Mouse (Mus musculus): Measurements from ENCODE around the gene Tomm34. TPM values are rescaled to one million over a fixed set of nuclear protein-coding genes. Genes with fewer than 3 reads are reported as not detected.

Gene Tomm34
- polyA plus RNA-seq, 1 experiment from 2014 or later = 20.5 TPM

DNA sequence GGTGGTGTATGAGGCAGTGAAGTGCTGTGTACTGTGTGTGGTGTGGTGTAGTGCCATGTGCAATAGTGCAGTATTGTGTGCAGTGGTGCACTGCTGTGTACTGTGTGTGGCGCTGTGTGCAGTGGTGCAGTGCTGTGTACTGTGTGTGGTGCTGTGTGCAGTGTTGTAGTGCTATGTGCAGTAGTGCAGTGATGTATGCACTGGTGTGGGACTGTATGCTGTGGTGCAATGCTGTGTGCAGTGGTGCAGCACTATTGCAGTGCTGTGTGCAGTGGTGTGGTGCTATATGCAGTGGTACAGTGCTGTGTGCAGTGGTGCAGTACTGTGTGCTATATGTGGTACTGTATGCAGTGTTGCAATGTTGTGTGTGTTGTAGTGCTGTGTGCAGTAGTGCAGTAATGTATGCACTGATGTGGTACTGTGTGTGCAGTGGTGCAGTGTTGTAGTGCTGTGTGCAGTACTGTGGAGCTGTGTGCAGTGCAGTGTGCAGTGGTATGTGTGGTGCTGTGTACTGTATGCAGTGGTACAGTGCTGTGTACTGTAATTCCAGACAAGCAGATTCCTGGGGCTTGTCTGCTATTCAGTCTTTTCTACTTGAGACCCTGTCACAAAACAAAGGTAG, 32.5 kb downstream of the Tomm34 start:
- DNase-seq (ENCODE audit: low spot score) (no peak), ATAC-seq (ENCODE audit: low FRiP score, low TSS enrichment) (no peak)
- H3K36me3 ChIP-seq (ENCODE audit: control insufficient read depth, insufficient read depth, low read length) = no peaks in the 10 kb centered on the region
- no peak overlapping the region for H3K9ac ChIP-seq (ENCODE audit: low read length)
- TF ChIP-seq EP300 (optimal IDR thresholded peaks at IDR 0.05) (no peak), CTCF (IDR thresholded peaks at IDR 0.05; ENCODE audit: low read depth) (no peak)
- H3K9me3 ChIP-seq (ENCODE audit: control insufficient read depth, low read length) = no peaks in the 10 kb centered on the region
- H3K27ac ChIP-seq (replicated peaks) = no peak overlapping the region
- H3K27me3 ChIP-seq (ENCODE audit: control insufficient read depth, insufficient read depth, low read length) = no peaks in the 10 kb centered on the region
- H3K4me2 ChIP-seq (replicated peaks; ENCODE audit: low read depth) = no peak overlapping the region
- WGBS = 86% methylated on average over 1 of the region's 1 CpGs
- H3K4me3 ChIP-seq (ENCODE audit: low read depth, low read length) = no peak overlapping the region
- no peaks in the 10 kb centered on the region for H3K4me1 ChIP-seq (replicated peaks; ENCODE audit: control insufficient read depth, insufficient read depth)

GRCm38 (mm10) chr2:164036520-164037019, 34.4 kb downstream of the Tomm34 start:
- H3K9ac ChIP-seq (ENCODE audit: low read length) = no peak overlapping the region
- TF ChIP-seq EP300 (optimal IDR thresholded peaks at IDR 0.05) (no peak), CTCF (IDR thresholded peaks at IDR 0.05; ENCODE audit: low read depth) (no peak)
- H3K27me3 ChIP-seq (ENCODE audit: control insufficient read depth, insufficient read depth, low read length) = no peaks in the 10 kb centered on the region
- no peak overlapping the region for H3K4me2 ChIP-seq (replicated peaks; ENCODE audit: low read depth)
- H3K4me3 ChIP-seq (ENCODE audit: low read depth, low read length) = no peak overlapping the region
- DNase-seq (ENCODE audit: low spot score) (no peak), ATAC-seq (ENCODE audit: low FRiP score, low TSS enrichment) (no peak)
- H3K27ac ChIP-seq (replicated peaks) = no peak overlapping the region
- no peaks in the 10 kb centered on the region for H3K4me1 ChIP-seq (replicated peaks; ENCODE audit: control insufficient read depth, insufficient read depth)
- H3K9me3 ChIP-seq (ENCODE audit: control insufficient read depth, low read length) = no peaks in the 10 kb centered on the region
- H3K36me3 ChIP-seq (ENCODE audit: control insufficient read depth, insufficient read depth, low read length) = no peaks in the 10 kb centered on the region
- 46% methylated on average over 10 of the region's 10 CpGs for WGBS

DNA sequence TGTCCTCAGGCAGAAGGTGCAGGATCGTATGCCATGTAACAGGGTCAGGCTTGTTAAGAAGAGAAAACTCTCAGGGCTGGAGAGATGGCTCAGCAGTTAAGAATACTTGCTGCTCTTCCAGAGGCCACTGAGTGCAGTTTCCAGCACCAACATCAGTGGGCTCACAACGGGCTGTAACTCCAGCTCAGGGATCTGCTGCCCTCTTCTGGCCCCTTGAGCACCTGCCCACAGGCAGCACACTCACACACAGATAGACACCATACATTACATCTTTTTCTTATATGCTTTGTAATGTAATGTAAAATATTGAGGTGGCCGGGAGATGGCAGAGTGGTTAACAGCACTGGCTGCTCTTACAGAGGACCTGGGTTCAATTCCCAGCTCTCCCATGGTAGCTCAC, 38.0 kb downstream of the Tomm34 start:
- no peak overlapping the region for H3K4me3 ChIP-seq (ENCODE audit: low read depth, low read length)
- TF ChIP-seq EP300 (optimal IDR thresholded peaks at IDR 0.05) = no peak
- peak; percentile 22; the same call in 1 of the 2 replicates for TF ChIP-seq CTCF (IDR thresholded peaks at IDR 0.05; ENCODE audit: low read depth)
- no peaks in the 10 kb centered on the region for H3K36me3 ChIP-seq (ENCODE audit: control insufficient read depth, insufficient read depth, low read length)
- 90% methylated on average over 3 of the region's 3 CpGs for WGBS
- H3K27me3 ChIP-seq (ENCODE audit: control insufficient read depth, insufficient read depth, low read length) = no peaks in the 10 kb centered on the region
- ATAC-seq (ENCODE audit: low FRiP score, low TSS enrichment) (no peak), DNase-seq (ENCODE audit: low spot score) (no peak)
- H3K9me3 ChIP-seq (ENCODE audit: control insufficient read depth, low read length) = no peaks in the 10 kb centered on the region
- H3K4me2 ChIP-seq (replicated peaks; ENCODE audit: low read depth) = no peak overlapping the region
- no peak overlapping the region for H3K9ac ChIP-seq (ENCODE audit: low read length)
- H3K4me1 ChIP-seq (replicated peaks; ENCODE audit: control insufficient read depth, insufficient read depth) = no peaks in the 10 kb centered on the region
- H3K27ac ChIP-seq (replicated peaks) = no peak overlapping the region

DNA sequence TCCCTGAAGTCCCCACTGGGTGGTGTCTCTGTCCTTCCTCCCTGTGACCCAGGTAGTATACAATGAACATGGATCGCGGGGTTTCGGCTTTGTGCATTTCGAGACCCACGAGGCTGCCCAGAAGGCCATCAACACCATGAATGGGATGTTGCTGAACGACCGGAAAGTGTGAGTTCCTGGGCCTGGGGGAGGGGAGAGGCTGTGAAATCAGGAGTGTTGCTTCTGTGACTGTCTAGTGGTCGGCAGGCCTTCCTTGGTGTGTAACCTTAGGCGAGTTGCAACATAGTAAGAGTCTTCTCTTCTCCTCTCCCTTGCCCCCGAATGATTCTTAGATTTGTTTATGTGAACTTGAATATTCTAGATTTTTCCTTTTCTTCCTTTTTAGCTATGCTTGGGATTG, 39.8 kb downstream of the Tomm34 start:
- Histone ChIP-seq H3K27me3 (ENCODE audit: control insufficient read depth, insufficient read depth, low read length) (no peaks in the 10 kb centered on the region), H3K4me2 (replicated peaks; ENCODE audit: low read depth) (no peak overlapping the region), H3K4me1 (replicated peaks; ENCODE audit: control insufficient read depth, insufficient read depth) (no peaks in the 10 kb centered on the region), H3K36me3 (ENCODE audit: control insufficient read depth, insufficient read depth, low read length) (no peaks in the 10 kb centered on the region), H3K9ac (ENCODE audit: low read length) (no peak overlapping the region), H3K9me3 (ENCODE audit: control insufficient read depth, low read length) (no peaks in the 10 kb centered on the region), H3K4me3 (ENCODE audit: low read depth, low read length) (no peak overlapping the region), H3K27ac (replicated peaks) (no peak overlapping the region)
- WGBS = 76% methylated on average over 10 of the region's 10 CpGs
- TF ChIP-seq EP300 (optimal IDR thresholded peaks at IDR 0.05) (no peak), CTCF (IDR thresholded peaks at IDR 0.05; ENCODE audit: low read depth) (no peak)
- ATAC-seq (ENCODE audit: low FRiP score, low TSS enrichment) (no peak), DNase-seq (ENCODE audit: low spot score) (no peak)

DNA sequence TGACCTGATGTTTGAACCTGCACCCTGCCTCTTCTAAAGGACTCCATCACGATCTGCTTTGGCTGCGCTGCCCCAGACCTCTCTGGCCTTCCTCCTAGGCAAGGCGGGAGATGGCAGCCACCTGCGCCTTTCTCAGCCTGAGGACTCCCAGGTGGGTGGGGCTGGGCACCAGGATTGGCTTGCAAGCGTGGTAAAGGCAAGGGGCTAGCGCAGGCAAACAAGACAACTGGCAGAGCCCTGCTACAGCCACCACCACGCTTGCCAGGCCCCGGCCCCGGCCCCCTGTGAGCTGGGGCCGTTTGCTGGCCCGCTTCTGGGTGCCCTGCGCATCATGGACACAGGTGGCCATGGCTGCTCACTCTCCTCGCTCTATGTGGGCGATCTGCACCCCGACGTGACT, 45.8 kb downstream of the Tomm34 start, which contains the start of gene Pabpc1l:
Gene Pabpc1l, plus strand, starts transcription at position 301 of the 400 bp plus-strand sequence.
- Histone ChIP-seq H3K4me1 (replicated peaks; ENCODE audit: control insufficient read depth, insufficient read depth) (no peaks in the 10 kb centered on the region), H3K9me3 (ENCODE audit: control insufficient read depth, low read length) (no peaks in the 10 kb centered on the region), H3K4me2 (replicated peaks; ENCODE audit: low read depth) (no peak within 1 kb of the TSS), H3K9ac (ENCODE audit: low read length) (no peak within 1 kb of the TSS), H3K27me3 (ENCODE audit: control insufficient read depth, insufficient read depth, low read length) (no peaks in the 10 kb centered on the region), H3K27ac (replicated peaks) (no peak within 1 kb of the TSS), H3K4me3 (ENCODE audit: low read depth, low read length) (no peak within 1 kb of the TSS), H3K36me3 (ENCODE audit: control insufficient read depth, insufficient read depth, low read length) (no peaks in the 10 kb centered on the region)
- TF ChIP-seq CTCF (IDR thresholded peaks at IDR 0.05; ENCODE audit: low read depth) (no peak), EP300 (optimal IDR thresholded peaks at IDR 0.05) (no peak)
- WGBS = 80% methylated on average over 16 of the region's 16 CpGs
- ATAC-seq (ENCODE audit: low FRiP score, low TSS enrichment) = no peak
- no peak for DNase-seq (ENCODE audit: low spot score)

- 0 out of 2 replicates have a peak, but pooled peaks cover 2% of the 10 kb centered on the region for H3K36me3 ChIP-seq (ENCODE audit: control insufficient read depth, insufficient read depth, low read length)
- no peak for DNase-seq (ENCODE audit: low spot score)
- WGBS = 42% methylated on average over 2 of the region's 2 CpGs
- no peak overlapping the region for H3K4me2 ChIP-seq (replicated peaks; ENCODE audit: low read depth)
- ATAC-seq (ENCODE audit: low FRiP score, low TSS enrichment) = no peak
- H3K4me1 ChIP-seq (replicated peaks; ENCODE audit: control insufficient read depth, insufficient read depth) = no peaks in the 10 kb centered on the region
- no peak overlapping the region for H3K9ac ChIP-seq (ENCODE audit: low read length)
- no peaks in the 10 kb centered on the region for H3K9me3 ChIP-seq (ENCODE audit: control insufficient read depth, low read length)
- no peak for TF ChIP-seq EP300 (optimal IDR thresholded peaks at IDR 0.05)
- TF ChIP-seq CTCF (IDR thresholded peaks at IDR 0.05; ENCODE audit: low read depth) = no peak
- H3K4me3 ChIP-seq (ENCODE audit: low read depth, low read length) = no peak overlapping the region
- H3K27ac ChIP-seq (replicated peaks) = no peak overlapping the region
- H3K27me3 ChIP-seq (ENCODE audit: control insufficient read depth, insufficient read depth, low read length) = no peaks in the 10 kb centered on the region
Observed at GRCm38 (mm10) chr2:164022104-164022503, 48.9 kb downstream of the Tomm34 start.

Data from stomach, postnatal 0 days (tissue).